Mouse (Mus musculus): ENCODE data around the gene Rfc5.

- no peak for TF ChIP-seq CTCF (IDR thresholded peaks at IDR 0.05; ENCODE audit: extremely low read depth, insufficient read depth, low read length)
- TF ChIP-seq POLR2A (IDR thresholded peaks at IDR 0.05; ENCODE audit: extremely low read depth, insufficient read depth, low read length) = no peak
These were observed 9.2 kb upstream of the Rfc5 start for GRCm38 (mm10) chr5:117398007-117398550.
